ENCODE assay signal across 8 mouse cellular contexts in genomic region chr12:16999739-17000497, GRCm38 (mm10). TPM values are rescaled to one million over a fixed set of nuclear protein-coding genes. Genes with fewer than 3 reads are reported as not detected.
DNase-seq lines count a peak whose midpoint lies in the region; ATAC-seq and TF ChIP-seq lines count a peak whose summit lies in the region.

Gene Pqlc3 (minus strand): TSS chr12:17000408.

- in situ Hi-C loops in CH12.LX (cut with MboI; ENCODE audit: low pct_ligation_motif_present, low pct_unique_long_range_greater_than_20kb, low sequenced_read_pairs) = no loop called here

- TF ChIP-seq POLR2A in CH12.LX (IDR thresholded peaks at IDR 0.05; ENCODE audit: low read depth, low read length) = peak; percentile 67

- dilution Hi-C loops in CH12.LX (cut with MboI; ENCODE audit: extremely low pct_ligation_motif_present, extremely low pct_unique_long_range_greater_than_20kb, low sequenced_read_pairs) = no loop called here

- no peaks in the 10 kb centered on the region for H3K9me3 ChIP-seq in CH12.LX (replicated peaks; ENCODE audit: low read length)
- H3K9me3 ChIP-seq in forebrain, embryonic 13.5 days (replicated peaks) = no peaks in the 10 kb centered on the region
- H3K9me3 ChIP-seq in liver, postnatal 0 days (ENCODE audit: low read length) = no peaks in the 10 kb centered on the region
- H3K9me3 ChIP-seq in neural tube, embryonic 13.5 days = no peaks in the 10 kb centered on the region

- peak within 1 kb of the TSS; percentile 72 to 79 (median 75) for H3K4me3 ChIP-seq in CH12.LX (replicated peaks in 1 of 3; ENCODE audit: low read depth in 2 of 3, low read length in 2 of 3, poor library complexity in 1 of 3)
- H3K4me3 ChIP-seq in forebrain, embryonic 13.5 days = peak within 1 kb of the TSS; percentile 48
- peak within 1 kb of the TSS; percentile 68 for H3K4me3 ChIP-seq in liver, postnatal 0 days (ENCODE audit: low read depth, low read length)
- peak within 1 kb of the TSS; percentile 46 for H3K4me3 ChIP-seq in neural tube, embryonic 13.5 days

- no peaks in the 10 kb centered on the region for H3K27me3 ChIP-seq in CH12.LX (replicated peaks)
- H3K27me3 ChIP-seq in forebrain, embryonic 13.5 days = peaks cover 47% of the 10 kb centered on the region
- H3K27me3 ChIP-seq in liver, postnatal 0 days (ENCODE audit: insufficient read depth, low read length) = peaks cover 10% of the 10 kb centered on the region; the same call in 1 of the 2 replicates
- H3K27me3 ChIP-seq in neural tube, embryonic 13.5 days = peaks cover 53% of the 10 kb centered on the region

- no peak for TF ChIP-seq CTCF in CH12.LX (conservative IDR thresholded peaks at IDR 0.05 in 1 of 2, IDR thresholded peaks at IDR 0.05 in 1 of 2; ENCODE audit: low read depth in 2 of 2, low read length in 2 of 2)
- TF ChIP-seq CTCF in liver, postnatal 0 days (IDR thresholded peaks at IDR 0.05; ENCODE audit: low read depth) = no peak

- H3K79me2 ChIP-seq in CH12.LX (replicated peaks; ENCODE audit: control insufficient read depth, extremely low read depth, insufficient read depth, poor library complexity, severe bottlenecking) = no peaks in the 10 kb centered on the region

- WGBS in forebrain, embryonic 13.5 days = 1% methylated on average over 55 of the region's 57 CpGs
- WGBS in liver, postnatal 0 days (ENCODE audit: insufficient replicate concordance) = under 1% methylated on average over 53 of the region's 57 CpGs
- 2% methylated on average over 57 of the region's 57 CpGs for WGBS in neural tube, embryonic 13.5 days

- no peak for TF ChIP-seq RAD21 in CH12.LX (IDR thresholded peaks at IDR 0.05; ENCODE audit: low read depth, low read length)

- peak within 1 kb of the TSS; percentile 72 for H3K9ac ChIP-seq in CH12.LX (ENCODE audit: insufficient read depth, low read depth)
- H3K9ac ChIP-seq in forebrain, embryonic 13.5 days = peak within 1 kb of the TSS; percentile 58
- peak within 1 kb of the TSS; percentile 50 for H3K9ac ChIP-seq in liver, postnatal 0 days (replicated peaks)
- peak within 1 kb of the TSS; percentile 49; the same call in 1 of the 2 replicates for H3K9ac ChIP-seq in neural tube, embryonic 13.5 days

- H3K4me1 ChIP-seq in CH12.LX (ENCODE audit: control insufficient read depth in 1 of 2, insufficient read depth in 2 of 2) = peaks cover 23 to 56% of the 10 kb centered on the region in 2 experiments
- H3K4me1 ChIP-seq in forebrain, embryonic 13.5 days = peaks cover 14% of the 10 kb centered on the region
- H3K4me1 ChIP-seq in liver, postnatal 0 days (ENCODE audit: insufficient read depth) = peaks cover 22% of the 10 kb centered on the region
- H3K4me1 ChIP-seq in neural tube, embryonic 13.5 days (replicated peaks) = peaks cover 18% of the 10 kb centered on the region

- intact Hi-C loops in heart, postnatal 10 days (cut with DNase I) = loop anchor here (5.0 kb wide), 1 partner anchor 968 kb away; no protein-coding TSS in a partner anchor

- peak; percentile 86 for DNase-seq in CH12.LX (ENCODE audit: extremely low read depth)
- peak; percentile 85 for DNase-seq in c-Kit-positive CD71-negative TER-119-negative erythroid progenitor cells, embryonic 14.5 days (ENCODE audit: low read depth)
- DNase-seq in heart, postnatal 10 days = peak; percentile 87 to 90
- DNase-seq in kidney, postnatal 4 days = peak; percentile 87 to 92
- peak; percentile 91 for DNase-seq in liver, postnatal 0 days
- DNase-seq in testis, postnatal 10 days (ENCODE audit: low spot score) = peak; percentile 85

- peak; percentile 90 for ATAC-seq in forebrain, embryonic 13.5 days
- peak; percentile 96 for ATAC-seq in liver, postnatal 0 days
- peak; percentile 55 for ATAC-seq in neural tube, embryonic 13.5 days (ENCODE audit: low read depth)

- TF ChIP-seq EP300 in CH12.LX (IDR thresholded peaks at IDR 0.05; ENCODE audit: low read length) = no peak
- no peak for TF ChIP-seq EP300 in liver, postnatal 0 days (IDR thresholded peaks at IDR 0.05; ENCODE audit: low read depth)

- H3K36me3 ChIP-seq in CH12.LX (replicated peaks in 1 of 2; ENCODE audit: control insufficient read depth in 1 of 2, insufficient read depth in 1 of 2, low read length in 1 of 2) = peaks cover 10 to 22% of the 10 kb centered on the region in 2 experiments
- no peaks in the 10 kb centered on the region for H3K36me3 ChIP-seq in forebrain, embryonic 13.5 days (ENCODE audit: poor library complexity, severe bottlenecking)
- H3K36me3 ChIP-seq in liver, postnatal 0 days (replicated peaks; ENCODE audit: insufficient read depth, low read length) = peaks cover 5% of the 10 kb centered on the region
- no peaks in the 10 kb centered on the region for H3K36me3 ChIP-seq in neural tube, embryonic 13.5 days

- peak within 1 kb of the TSS; percentile 73 for H3K27ac ChIP-seq in CH12.LX (ENCODE audit: insufficient read depth, low read depth)
- no peak within 1 kb of the TSS for H3K27ac ChIP-seq in forebrain, embryonic 13.5 days
- peak within 1 kb of the TSS; percentile 73 for H3K27ac ChIP-seq in liver, postnatal 0 days (ENCODE audit: low read depth)
- no peak within 1 kb of the TSS for H3K27ac ChIP-seq in neural tube, embryonic 13.5 days (replicated peaks)

- peak within 1 kb of the TSS; percentile 66 for H3K4me2 ChIP-seq in CH12.LX (ENCODE audit: insufficient read depth, low read depth, poor library complexity, severe bottlenecking)
- peak within 1 kb of the TSS; percentile 86 for H3K4me2 ChIP-seq in forebrain, embryonic 13.5 days
- H3K4me2 ChIP-seq in liver, postnatal 0 days (ENCODE audit: low read depth, low read length) = peak within 1 kb of the TSS; percentile 79
- H3K4me2 ChIP-seq in neural tube, embryonic 13.5 days = peak within 1 kb of the TSS; percentile 81

TF ChIP-seq in CH12.LX, 34 proteins besides CTCF, POLR2A, EP300 and RAD21:
- TF ChIP-seq ETS1 (conservative IDR thresholded peaks at IDR 0.05; ENCODE audit: low read depth, low read length) (no peak), NRF1 (IDR thresholded peaks at IDR 0.05; ENCODE audit: low read depth, low read length) (peak; percentile 58), CHD2 (IDR thresholded peaks at IDR 0.05; ENCODE audit: low read length) (no peak), ELF1 (IDR thresholded peaks at IDR 0.05; ENCODE audit: low read depth, low read length) (peak; percentile 78), NELFE (IDR thresholded peaks at IDR 0.05; ENCODE audit: low read depth, low read length) (peak; percentile 62; the same call in 1 of the 2 replicates), BHLHE40 (IDR thresholded peaks at IDR 0.05; ENCODE audit: low read depth, low read length) (peak; percentile 34; the same call in 1 of the 2 replicates), TCF12 (IDR thresholded peaks at IDR 0.05; ENCODE audit: low read depth, low read length) (peak; percentile 50; the same call in 1 of the 2 replicates), UBTF (IDR thresholded peaks at IDR 0.05; ENCODE audit: low read depth, low read length) (no peak), MAZ (IDR thresholded peaks at IDR 0.05; ENCODE audit: low read depth, low read length) (peak; percentile 63), TBP (conservative IDR thresholded peaks at IDR 0.05; ENCODE audit: low read depth, low read length) (no peak), SIN3A (IDR thresholded peaks at IDR 0.05; ENCODE audit: low read length) (peak; percentile 67; the same call in 1 of the 2 replicates), MAFK (IDR thresholded peaks at IDR 0.05; ENCODE audit: insufficient replicate concordance, low read length) (no peak), ZMIZ1 (IDR thresholded peaks at IDR 0.05; ENCODE audit: low read depth, low read length) (peak; percentile 22; the same call in 1 of the 2 replicates), IRF4 (IDR thresholded peaks at IDR 0.05; ENCODE audit: low read depth, low read length) (0 out of 2 replicates have a peak, but pooled peaks have one; percentile 5)

RNA-seq across cellular contexts. Expression of gene Pqlc3, which starts in this region (rescaled TPM):
- total RNA-seq in CH12.LX (2012; rRNA removed) = 6.4 and 8.9 TPM in 2 replicates
- 23.2 and 31.1 TPM in 2 replicates for total RNA-seq in CH12.LX (2014; rRNA removed)
- 12.2 and 17.0 TPM in 2 replicates for polyA plus RNA-seq in CH12.LX (2012; ENCODE audit: insufficient read length, low read depth)
- 1.9 TPM in 2 replicates for polyA plus RNA-seq in forebrain, embryonic 13.5 days (2015; fragmentation: Nextera tagmentation; extraction: Ambion mirVana)
- 1 to 10 TPM; 2.4 to 3.0 TPM for total RNA-seq in heart, postnatal 10 days (2021)
- polyA plus RNA-seq in liver, postnatal 0 days (2015; fragmentation: Nextera tagmentation; extraction: Ambion mirVana) = 6.5 and 6.7 TPM in 2 replicates
- 1.4 and 2.2 TPM in 2 replicates for polyA plus RNA-seq in neural tube, embryonic 13.5 days (2015; fragmentation: Nextera tagmentation; extraction: Ambion mirVana)

Comparison
In these comparisons a context has a peak if more than half of its experiments do, and no peak if none do; other contexts are left out.
1. H3K27ac ChIP-seq: peak in CH12.LX (single experiment) and liver, postnatal 0 days (single experiment); none in forebrain, embryonic 13.5 days (single experiment) and neural tube, embryonic 13.5 days (single experiment).
2. Peak in every context shown above with its lines, with median percentiles within 50 percentile points of each other: DNase-seq, H3K4me2 ChIP-seq, H3K4me3 ChIP-seq, H3K9ac ChIP-seq and ATAC-seq.